Mouse (Mus musculus) mouse trophoblast stem cell (cell line): Measurements from ENCODE around the gene Ly86.

ENCODE experiments used
- in situ Hi-C, 2 experiments: fragments of 300-500 bp; cut with MseI, MboI; formaldehyde crosslinking; loops; 2 replicates in 1 of 2; 3 replicates in 1 of 2; pipeline ENCODE4 v1.15.1; 2025

Ly86 gene

DNA sequence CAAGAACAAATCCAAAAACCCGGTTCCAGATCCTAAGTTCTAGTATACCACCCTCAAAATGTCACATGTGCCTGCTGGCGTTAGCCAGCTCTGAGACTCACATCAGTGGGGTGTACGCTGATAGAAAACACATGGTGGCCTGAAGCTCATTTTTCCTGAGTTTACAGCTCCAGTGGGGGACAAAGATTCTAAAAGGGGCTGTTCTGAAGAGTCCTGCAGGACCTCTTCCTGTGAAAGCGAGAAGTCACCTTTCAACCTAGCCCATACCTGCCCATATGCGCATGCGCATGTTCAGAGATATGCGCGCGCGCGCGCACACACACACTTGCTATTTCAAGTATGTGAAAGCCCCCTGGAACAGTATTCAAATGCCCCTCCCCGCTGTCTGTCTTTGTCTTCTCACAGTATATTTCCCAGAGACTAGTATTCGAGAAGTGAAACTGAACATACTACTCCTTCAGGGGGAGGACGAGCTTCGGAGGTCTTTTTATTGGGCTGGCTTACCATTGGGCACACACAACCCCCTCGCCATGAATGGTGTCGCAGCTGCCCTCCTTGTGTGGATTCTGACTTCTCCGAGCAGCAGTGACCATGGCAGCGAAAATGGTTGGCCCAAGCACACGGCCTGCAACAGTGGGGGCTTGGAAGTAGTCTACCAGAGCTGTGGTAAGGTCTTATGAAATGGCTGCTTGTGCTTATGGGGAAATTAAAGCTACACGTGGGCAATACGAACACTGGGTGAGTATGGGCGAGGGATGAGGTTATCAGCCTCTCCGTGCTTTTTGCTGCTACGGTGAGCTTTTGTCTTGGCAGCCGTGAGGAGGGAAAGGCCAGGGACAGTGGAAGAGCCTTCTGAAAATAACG is at the start of gene Ly86:
TSS of gene Ly86 (plus strand) at position 300 of the 864 bp plus-strand sequence.
- in situ Hi-C loops: no loop called here

DNA sequence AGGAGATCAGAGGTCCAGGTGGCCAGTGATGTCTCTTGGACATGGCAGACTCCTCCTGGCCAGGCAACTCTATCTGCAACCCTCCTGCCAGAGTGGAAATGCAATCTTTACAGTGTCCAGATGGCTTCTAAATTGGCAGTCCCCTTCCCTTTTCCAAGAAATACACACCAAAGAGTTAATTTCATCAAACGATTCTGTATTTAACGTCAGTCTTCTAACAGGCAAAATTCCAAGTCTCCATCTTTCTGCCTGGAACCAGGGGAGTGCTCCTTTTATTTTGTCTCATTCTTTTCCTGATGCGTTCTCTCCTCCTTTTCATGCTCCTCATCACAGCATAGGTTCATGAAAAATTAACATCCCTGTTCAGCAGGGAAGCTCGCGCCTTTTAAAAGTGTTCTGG is 47.1 kb upstream of the Ly86 start:
- in situ Hi-C loops: no loop called here

DNA sequence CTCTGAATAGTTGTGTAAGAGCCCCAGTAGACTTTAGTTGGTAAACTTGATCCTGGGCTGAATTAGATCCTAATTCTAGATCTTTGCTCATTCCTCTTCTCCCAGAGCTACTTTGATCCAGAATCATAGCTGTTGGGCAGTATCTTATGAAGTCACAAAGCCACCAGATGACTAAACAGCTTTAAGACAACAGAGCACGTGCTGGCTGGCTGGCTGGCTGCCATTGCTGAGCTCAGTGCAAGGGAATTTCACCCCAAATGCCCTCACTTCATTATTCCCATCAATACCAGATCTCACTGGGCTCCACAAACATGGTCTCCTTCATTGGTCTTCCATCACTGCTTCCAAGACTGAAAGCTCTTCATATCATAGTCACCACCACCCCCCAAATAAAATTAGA is 46.2 kb upstream of the Ly86 start:
- in situ Hi-C loops: no loop called here

DNA sequence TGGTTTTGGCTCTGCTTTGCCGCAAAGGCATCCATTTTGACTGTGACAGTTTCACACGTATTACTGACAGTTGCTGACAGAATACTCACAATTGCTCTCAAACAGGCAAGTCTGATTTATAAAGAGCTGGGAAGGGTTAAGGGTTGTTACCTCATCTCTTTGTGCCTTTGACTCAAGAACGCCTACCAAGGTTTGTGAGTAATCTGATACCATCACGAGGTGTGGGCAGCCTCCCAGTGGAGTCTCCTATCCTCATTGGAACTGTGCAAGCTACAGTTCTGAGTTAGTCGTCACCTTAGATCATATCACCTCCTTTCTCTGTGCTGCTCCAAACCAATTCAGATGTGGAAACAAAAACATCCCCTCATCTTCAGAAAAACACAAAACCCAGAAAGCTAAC is 42.1 kb upstream of the Ly86 start:
- in situ Hi-C loops: loop anchor here (25.0 kb wide), 3 partner anchors 516 to 1291 kb away; no protein-coding TSS in a partner anchor

DNA sequence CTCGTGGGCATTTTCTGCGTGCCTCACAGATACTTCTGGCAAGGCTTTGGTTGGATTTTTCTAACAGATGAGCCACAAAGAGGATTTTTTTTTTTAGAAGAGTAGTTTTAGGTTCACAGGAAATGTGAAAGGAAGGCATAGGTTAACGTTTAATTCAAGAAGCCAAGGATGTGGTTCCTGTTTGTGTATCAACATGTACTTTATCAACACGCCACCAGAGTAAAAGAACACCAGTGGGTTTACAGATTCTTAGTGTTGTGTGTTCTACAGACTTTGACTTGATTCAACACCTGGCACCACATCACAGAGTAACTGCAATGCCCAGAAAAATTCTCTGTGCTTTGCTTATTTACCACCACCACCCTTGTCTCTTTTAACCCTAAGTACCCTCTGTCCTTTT is 37.0 kb upstream of the Ly86 start:
- in situ Hi-C loops: loop anchor here (25.0 kb wide), 3 partner anchors 521 to 1296 kb away; no protein-coding TSS in a partner anchor

DNA sequence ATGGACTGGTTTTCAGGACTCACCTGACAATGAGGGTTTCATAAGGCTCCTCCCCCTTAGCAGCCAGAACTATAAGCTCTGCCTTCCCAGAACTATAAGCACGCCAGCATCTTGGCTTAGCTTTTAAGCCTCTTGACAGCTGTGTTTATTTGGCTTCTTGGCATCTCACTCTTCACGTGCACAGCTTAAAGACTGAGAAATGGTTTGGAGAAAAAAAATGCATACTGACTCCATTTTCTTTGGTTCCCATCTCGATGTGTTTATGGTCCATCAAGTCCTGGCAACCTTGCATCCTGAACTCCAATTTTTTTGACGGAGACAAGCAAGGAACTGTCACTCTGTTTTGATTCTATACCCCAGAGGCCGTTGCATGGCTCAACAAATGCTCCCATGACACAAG is 35.7 kb upstream of the Ly86 start:
- in situ Hi-C loops: loop anchor here (25.0 kb wide), 3 partner anchors 522 to 1297 kb away; no protein-coding TSS in a partner anchor

DNA sequence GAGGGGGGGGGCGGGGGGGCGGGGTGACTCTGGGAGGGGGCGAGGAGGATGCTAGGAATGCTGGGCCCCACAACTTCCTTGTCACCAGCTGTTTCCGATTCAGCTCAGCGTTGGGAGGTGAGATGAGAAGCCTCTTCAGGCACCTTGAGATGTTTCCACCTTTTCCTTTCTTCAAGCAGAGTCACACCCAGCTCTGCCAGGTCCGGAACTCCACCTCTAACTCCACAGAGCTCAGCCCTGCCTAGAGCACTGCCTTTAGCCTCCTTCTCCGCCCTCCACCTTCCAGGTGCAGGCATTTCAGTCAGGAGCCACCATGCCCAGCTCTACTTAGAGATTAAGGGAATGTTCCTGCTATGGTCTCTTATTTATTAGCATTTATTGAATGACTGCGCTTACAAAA is 34.7 kb upstream of the Ly86 start:
- in situ Hi-C loops: loop anchor here (10.0 to 25.0 kb wide), 4 partner anchors 523 to 1298 kb away; no protein-coding TSS in a partner anchor

DNA sequence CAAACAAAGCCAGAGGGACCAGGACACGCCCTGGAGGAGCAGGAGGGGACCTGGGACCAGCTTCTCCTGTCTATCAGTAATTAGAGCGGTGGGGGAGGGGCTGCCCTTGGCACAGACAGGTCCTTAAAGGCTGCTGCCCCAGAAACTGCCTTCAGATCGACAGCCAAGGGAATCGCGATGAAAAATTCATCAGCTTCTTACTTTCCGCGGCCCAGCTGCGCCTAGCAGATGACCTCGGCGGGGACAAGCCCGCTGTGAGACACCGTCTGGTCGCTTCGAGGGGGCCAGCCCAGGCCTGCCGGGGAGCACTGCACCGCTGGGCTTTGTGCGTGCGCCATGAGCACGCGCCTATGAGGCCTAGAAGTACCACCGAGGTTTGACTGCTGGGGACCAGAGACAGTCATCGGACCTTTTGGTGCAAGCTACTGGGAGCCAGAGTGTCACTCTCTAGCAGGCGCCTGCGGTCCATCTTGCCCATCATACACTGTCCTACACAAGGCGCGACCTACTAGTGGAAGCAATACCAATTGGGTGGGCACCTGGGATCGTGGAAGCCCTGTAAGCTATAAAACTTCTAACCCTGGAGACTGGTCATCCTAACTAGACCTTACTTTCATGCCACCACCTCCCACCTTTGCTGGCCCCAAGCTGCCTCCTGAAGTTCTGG is 33.3 kb upstream of the Ly86 start:
- in situ Hi-C loops: loop anchor here (10.0 to 25.0 kb wide), 4 partner anchors 524 to 1299 kb away; no protein-coding TSS in a partner anchor

DNA sequence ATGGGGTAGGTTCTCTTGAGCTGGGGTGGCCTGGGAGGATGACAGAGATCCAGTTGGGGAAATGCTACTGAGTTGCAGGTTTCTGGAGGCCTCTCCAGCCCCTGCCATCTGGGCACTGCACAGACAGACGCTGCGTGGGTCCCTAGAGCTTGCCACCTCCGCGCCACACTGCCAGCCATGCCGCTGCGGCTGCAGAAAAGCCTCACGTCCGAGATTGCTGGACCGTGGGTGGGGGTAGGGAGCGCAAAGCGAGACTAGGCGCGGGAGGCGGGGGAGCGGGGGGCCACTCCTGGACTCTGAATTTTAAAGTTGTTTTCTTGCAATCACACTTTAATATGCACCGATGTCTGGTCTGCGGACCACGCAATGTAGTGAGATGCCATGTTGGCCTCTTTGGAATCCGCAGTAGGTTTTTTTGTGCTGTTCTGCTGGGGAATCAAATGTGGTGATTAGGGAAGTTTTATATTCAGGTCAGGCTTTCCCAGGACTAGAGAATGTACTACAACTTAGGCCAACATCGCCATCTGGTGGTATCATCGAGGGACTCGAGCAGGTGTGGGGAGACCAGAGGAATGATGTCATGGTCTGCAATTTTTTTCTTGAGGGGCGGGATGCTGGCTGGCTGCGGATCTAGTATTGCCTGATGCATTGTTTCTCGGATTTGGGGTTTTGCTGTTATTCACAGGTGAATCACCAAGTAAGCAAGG is 32.6 kb upstream of the Ly86 start:
- in situ Hi-C loops: loop anchor here (10.0 to 25.0 kb wide), 4 partner anchors 525 to 1300 kb away; no protein-coding TSS in a partner anchor

DNA sequence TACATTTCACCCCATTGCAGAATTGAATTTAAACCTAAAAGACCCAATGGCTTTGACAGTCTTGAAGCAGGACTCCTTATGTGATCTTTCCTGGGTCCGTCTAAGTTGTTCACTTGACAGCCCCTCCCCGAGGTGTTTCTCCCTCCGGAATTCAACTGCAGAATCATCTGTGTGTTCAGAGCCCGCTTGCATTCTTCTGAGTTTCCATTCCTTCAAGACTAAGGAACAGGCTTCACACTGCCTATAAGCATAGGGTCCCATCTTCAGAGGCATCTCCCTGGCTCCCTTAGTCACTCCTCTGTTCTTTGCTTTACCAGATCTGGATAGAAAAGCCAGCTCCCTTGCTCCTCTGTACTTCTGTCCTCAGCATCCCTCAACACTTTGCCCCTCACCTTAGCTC is 32.1 kb upstream of the Ly86 start:
- in situ Hi-C loops: loop anchor here (10.0 to 25.0 kb wide), 4 partner anchors 526 to 1301 kb away; no protein-coding TSS in a partner anchor

DNA sequence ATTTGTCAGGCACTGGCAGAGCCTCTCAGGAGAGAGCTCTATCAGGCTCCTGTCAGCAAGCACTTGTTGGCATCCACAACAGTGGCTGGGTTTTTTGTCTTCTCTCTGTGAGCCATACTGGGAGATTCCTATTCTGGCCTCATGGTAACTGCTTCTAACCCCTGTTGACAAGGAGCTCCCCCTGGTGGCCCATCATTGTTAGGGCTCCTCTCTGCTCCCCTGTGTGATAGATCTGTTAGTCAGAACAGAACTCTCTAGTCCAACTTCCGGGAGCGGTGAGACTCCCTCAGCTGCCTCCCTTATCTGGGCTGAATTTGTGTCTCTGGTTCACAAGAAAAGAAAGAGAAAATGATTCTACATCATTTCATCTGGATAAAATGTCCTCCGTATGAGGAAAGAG is 19.5 kb upstream of the Ly86 start:
- in situ Hi-C loops: no loop called here

DNA sequence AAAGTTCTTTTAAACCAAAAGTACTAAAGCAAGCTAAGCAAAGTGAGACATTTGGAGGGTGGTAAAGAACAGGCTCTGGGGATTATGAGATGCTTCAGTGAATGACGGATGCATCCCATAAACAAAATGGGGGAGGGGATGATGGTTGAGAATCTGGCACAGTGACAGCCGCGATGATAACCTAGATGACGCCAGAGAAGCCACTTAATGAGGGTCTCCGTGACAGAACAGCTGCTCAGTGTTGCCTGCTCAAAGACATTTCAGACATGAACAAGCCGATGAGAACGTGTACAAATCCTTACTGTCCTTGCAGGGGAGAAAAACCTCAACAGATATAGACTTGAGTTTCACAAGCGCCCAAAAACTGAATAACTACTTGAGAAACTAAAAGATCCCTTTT is 15.3 kb upstream of the Ly86 start:
- in situ Hi-C loops: no loop called here

DNA sequence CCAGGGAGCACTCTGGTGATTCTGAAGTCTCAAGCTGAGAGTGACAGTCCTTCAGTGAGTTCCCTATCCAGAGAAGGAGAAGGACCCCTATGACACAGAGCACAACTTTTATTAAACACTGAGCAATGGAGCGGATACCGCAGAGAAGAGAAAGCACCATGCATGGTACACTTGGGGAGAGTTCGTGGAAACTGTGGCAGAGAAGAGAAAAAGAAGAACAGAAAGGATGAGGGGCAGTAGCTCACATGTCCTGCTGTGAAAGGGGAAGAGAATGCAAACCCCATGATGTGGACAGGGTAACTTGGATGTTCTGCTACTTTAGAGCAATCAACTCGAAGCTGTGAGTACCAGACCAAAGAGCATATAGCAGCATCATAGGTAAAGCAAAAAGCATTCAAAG is 14.0 kb upstream of the Ly86 start:
- in situ Hi-C loops: no loop called here

DNA sequence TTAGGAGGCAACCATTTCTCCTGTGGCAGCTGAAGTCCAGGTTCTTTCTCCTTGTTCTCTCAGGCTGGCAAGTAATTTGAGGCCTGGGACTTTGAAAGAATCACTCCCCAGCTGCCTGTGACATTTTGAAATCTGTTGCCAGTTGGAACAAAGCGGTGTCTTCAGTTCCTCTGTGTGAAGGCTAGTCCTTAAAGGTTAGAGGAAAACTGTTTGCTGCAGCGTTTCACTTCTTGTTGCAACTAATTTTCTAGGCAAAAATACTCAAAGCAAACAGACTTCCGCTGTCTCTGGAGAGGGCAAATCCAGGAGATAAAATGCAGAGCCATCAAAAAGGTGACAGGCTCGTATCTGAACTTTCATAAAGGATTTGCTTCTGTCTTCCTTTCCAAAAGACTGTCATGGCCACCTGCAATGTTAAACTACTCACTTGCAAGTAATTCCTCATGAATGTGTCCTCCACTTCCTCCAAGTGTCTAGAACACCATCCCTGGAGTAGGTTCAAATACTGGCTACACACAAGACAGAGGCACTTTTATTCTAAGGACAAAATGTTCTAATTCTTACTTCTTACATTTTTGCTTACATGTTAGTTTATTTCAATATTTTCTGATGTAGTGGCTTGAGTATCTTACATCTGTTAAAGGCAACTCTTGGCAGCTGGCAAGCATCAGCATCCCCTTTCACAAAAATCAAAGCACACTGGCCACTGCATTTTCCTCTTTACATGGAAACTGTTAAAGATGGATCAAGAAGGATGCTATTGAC is 12.0 kb upstream of the Ly86 start:
- in situ Hi-C loops: no loop called here

DNA sequence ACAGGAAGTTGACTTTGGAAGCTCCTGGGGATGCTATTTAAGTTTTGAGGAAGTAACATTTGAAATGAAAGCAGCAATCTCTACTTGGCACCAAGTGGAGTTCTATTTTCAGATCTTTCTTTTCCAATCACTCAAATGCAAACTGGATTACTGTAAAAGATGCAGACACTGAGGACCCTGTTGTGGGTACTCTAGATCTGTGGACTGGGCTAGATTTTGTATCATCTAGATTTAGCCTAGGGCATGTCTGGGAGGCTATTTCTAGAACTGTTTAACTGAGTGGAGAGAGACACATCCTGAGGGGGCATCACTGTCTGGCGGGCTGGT is 11.5 kb upstream of the Ly86 start:
- in situ Hi-C loops: no loop called here

DNA sequence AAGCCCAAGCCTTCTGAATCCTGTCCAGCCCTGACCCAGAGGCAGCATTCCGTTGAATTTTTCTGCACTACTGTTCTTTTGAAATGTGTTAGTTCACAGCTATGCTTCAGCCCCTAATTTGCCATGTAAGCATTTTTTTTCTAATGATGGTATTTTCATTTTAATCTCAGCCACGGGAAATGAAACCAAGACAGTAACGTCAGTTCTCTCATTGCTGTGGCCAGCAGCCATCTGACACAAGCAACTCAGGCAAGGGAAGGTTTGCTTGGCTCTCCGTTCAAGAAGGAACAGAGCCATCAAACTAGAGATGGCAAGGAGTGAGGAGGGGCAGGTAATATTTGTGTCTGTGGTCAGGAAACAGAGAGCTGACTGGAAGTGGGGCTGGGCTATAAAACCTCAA is 7.7 kb upstream of the Ly86 start:
- in situ Hi-C loops: no loop called here

DNA sequence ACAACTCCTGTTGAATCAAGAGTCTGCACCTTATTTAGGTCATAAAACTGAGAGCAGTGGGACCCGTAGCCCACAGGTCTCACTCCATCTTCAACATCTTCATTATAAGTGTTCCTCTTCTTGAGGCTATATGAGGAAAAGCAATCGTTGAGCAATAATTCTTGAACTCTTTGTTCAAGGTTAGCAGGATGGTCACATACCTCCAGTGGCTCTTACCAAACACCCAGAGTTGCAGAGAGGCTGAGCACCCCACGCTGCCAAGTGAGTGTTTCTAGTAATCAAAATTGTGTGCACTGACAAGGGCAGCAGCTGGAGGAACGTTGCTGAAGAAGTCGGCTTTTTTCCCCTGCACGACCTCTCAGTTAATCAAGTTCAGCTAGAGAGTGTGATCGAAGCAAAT is 7.1 kb upstream of the Ly86 start:
- in situ Hi-C loops: no loop called here

DNA sequence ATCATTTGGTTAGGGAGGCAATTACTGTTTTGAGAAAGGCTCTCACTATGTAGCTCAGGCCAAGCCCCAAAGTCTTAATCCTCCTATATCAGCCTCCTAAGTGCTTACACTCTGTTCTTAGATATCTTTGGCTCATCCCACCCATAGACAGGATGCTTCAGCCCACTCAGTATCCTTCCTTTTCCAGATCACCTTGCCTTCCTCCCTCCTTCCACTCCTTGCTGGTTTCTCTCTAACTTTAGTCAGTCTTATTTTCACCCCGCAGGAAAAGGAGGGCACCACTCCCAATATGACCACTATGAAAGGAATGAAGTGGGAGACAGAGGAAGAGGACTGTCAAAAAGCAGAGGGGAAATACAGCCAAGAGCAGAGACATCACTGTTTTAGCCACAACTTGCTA is 2.2 kb upstream of the Ly86 start:
- in situ Hi-C loops: no loop called here

DNA sequence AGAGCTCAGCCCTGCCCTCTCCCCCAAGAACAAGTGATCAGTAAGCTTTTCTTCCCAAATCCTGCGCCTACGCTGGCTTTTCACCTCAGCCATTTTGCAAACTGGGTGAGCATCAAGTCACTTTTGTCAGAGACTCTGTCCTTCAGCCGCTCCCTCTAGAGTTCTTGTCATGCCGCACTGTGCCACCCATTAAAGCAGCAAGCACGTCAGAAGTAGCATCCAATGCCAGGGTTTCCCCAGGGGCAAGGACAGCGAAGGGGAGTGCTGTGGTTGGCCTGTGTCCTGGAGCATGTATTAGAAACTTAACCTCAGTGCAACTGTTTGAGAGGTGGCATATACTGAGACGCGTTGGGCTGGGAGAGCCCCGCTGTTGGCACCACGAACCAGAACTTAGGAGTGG is 815 bp downstream of the Ly86 start:
- in situ Hi-C loops: no loop called here

DNA sequence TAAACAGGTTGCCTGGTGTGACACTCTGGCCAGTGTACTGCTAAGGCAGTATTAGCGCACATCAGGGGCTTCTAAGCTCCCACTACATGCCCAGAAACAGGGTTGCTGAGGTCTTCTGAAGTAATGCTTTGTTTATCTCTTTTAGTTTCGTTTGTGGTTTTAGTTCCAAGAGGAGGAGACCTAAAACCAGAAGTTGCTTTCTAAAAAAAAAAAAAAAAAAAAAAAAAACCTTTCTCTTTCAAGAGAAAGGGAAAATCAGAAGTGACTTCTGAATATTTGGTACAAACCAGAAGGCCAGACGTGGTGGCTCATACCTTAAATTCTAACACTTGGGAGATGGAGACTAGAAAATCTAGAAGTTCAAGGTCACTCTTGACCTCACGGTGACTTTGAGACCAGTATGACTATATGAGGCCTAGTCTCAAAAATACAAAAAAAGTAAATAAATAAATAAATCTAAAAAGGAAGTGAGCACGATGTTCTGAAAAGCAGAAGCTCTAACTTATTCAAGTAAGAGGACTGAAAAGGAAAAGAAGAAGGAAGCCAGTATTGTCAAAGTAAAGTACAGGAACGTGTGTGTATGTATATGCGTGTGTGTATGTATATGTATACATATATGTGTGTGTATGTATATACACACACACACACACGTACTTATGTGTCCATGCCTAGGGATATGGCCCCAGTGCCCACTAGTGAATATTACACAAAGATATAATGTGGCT is 3.0 kb downstream of the Ly86 start:
- in situ Hi-C loops: no loop called here

DNA sequence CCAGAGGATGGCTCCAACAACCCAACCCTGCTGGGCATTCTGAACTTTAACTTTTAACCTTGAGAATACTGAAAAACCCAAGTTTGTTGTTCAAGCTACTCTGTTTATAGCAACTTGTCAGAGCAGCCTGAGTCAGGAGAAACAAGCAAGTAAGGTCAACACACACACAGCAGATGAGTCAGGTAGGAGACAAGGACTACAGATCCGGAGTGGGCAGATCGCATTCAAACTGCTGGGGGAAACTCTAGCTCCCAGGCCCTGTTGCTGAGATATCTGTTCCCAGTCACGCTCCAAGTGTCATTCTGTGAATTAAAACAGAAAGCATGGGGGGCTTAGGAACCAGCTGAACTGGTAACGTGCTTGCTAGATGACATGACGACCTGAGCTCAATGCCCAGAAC is 4.0 kb downstream of the Ly86 start:
- in situ Hi-C loops: no loop called here
